Mouse (Mus musculus): ENCODE data around the gene Gm49388.

Gm49388 gene

GRCm38 (mm10) chr7:127785308-127785707, at the start of gene Gm49388:
Gene Gm49388, plus strand, starts transcription at chr7:127785608.
- in situ Hi-C loops (cut with MboI, MseI) = no loop called here

GRCm38 (mm10) chr7:127744366-127745045, 40.9 kb upstream of the Gm49388 start, which contains the start of gene Fbxl19:
Gene Fbxl19, plus strand, starts transcription at chr7:127744543.
- in situ Hi-C loops (cut with MboI, MseI) = no loop called here

GRCm38 (mm10) chr7:127745251-127745651, 40.2 kb upstream of the Gm49388 start:
- in situ Hi-C loops (cut with MboI, MseI) = no loop called here

- in situ Hi-C loops (cut with MboI, MseI) = no loop called here
These were observed 39.5 kb upstream of the Gm49388 start for GRCm38 (mm10) chr7:127745652-127746493.

- in situ Hi-C loops (cut with MboI, MseI) = no loop called here
These were observed 38.6 kb upstream of the Gm49388 start for GRCm38 (mm10) chr7:127746494-127747491.

GRCm38 (mm10) chr7:127747559-127748234, 37.7 kb upstream of the Gm49388 start:
- in situ Hi-C loops (cut with MboI, MseI) = no loop called here

- in situ Hi-C loops (cut with MboI, MseI) = no loop called here
These were observed 37.2 kb upstream of the Gm49388 start for GRCm38 (mm10) chr7:127748235-127748560.

GRCm38 (mm10) chr7:127750131-127751127, 35.0 kb upstream of the Gm49388 start:
- in situ Hi-C loops (cut with MboI, MseI) = loop anchor here in 1 of 2 experiments (5.0 kb wide), 1 partner anchor 73 kb away; no protein-coding TSS in a partner anchor

GRCm38 (mm10) chr7:127751619-127752018, 33.8 kb upstream of the Gm49388 start:
- in situ Hi-C loops (cut with MboI, MseI) = loop anchor here in 1 of 2 experiments (5.0 kb wide), 1 partner anchor 74 kb away; no protein-coding TSS in a partner anchor

- in situ Hi-C loops (cut with MboI, MseI) = loop anchor here in 1 of 2 experiments (5.0 kb wide), 1 partner anchor 75 kb away; no protein-coding TSS in a partner anchor
These were observed 33.3 kb upstream of the Gm49388 start for GRCm38 (mm10) chr7:127752069-127752468.

- in situ Hi-C loops (cut with MboI, MseI) = loop anchor here in 1 of 2 experiments (5.0 kb wide), 1 partner anchor 76 kb away; no protein-coding TSS in a partner anchor
These were observed 32.2 kb upstream of the Gm49388 start for GRCm38 (mm10) chr7:127753158-127753557.

- in situ Hi-C loops (cut with MboI, MseI) = loop anchor here in 1 of 2 experiments (5.0 kb wide), 1 partner anchor 76 kb away; no protein-coding TSS in a partner anchor
These were observed 31.7 kb upstream of the Gm49388 start for GRCm38 (mm10) chr7:127753741-127754140.

GRCm38 (mm10) chr7:127759716-127760115, 25.7 kb upstream of the Gm49388 start:
- in situ Hi-C loops (cut with MboI, MseI) = loop anchor here in 1 of 2 experiments (10.0 kb wide), 1 partner anchor 85 kb away; no protein-coding TSS in a partner anchor

GRCm38 (mm10) chr7:127760478-127760877, 24.9 kb upstream of the Gm49388 start:
- in situ Hi-C loops (cut with MboI, MseI) = loop anchor here in 1 of 2 experiments (10.0 kb wide), 1 partner anchor 86 kb away; no protein-coding TSS in a partner anchor

GRCm38 (mm10) chr7:127761026-127761425, 24.4 kb upstream of the Gm49388 start:
- in situ Hi-C loops (cut with MboI, MseI) = loop anchor here in 1 of 2 experiments (10.0 kb wide), 1 partner anchor 86 kb away; no protein-coding TSS in a partner anchor

GRCm38 (mm10) chr7:127763642-127764041, 21.8 kb upstream of the Gm49388 start:
- in situ Hi-C loops (cut with MboI, MseI) = loop anchor here in 1 of 2 experiments (10.0 kb wide), 1 partner anchor 89 kb away; no protein-coding TSS in a partner anchor

GRCm38 (mm10) chr7:127765756-127766155, 19.7 kb upstream of the Gm49388 start:
- in situ Hi-C loops (cut with MboI, MseI) = loop anchor here in 1 of 2 experiments (10.0 kb wide), 1 partner anchor 91 kb away; no protein-coding TSS in a partner anchor

GRCm38 (mm10) chr7:127766851-127767609, 18.4 kb upstream of the Gm49388 start:
- in situ Hi-C loops (cut with MboI, MseI) = loop anchor here in 1 of 2 experiments (10.0 kb wide), 1 partner anchor 92 kb away; no protein-coding TSS in a partner anchor

All from T-helper 17 cell (primary cell).